Mouse (Mus musculus): ENCODE measurements around the gene Utrn. TPM values are rescaled to one million over a fixed set of nuclear protein-coding genes. Genes with fewer than 3 reads are reported as not detected.

Gene Utrn
- polyA plus RNA-seq, 1 experiment, result 14.9 TPM

DNA sequence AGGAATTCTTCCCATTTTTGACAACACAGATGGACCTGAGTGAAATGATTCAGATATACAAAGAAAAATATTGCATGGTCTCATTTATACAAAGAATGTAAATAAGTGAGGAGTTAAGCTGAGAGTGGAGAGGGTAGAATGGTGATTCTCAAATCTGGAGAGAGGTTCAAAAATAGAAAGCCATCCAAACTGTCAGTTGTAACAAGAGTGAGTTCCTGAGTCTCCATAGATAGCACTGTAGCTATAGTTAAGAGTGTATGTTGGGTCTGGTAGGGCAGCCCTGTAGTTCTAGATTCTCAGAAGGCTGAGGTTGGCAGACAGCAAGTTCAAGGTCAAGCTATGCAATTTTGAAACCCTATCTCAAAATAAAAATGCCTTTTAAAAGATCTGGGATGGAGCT is 438.8 kb downstream of the Utrn start:
- no peaks in the 10 kb centered on the region for H3K27me3 ChIP-seq (ENCODE audit: control insufficient read depth, insufficient read depth, low read length)
- no peaks in the 10 kb centered on the region; the same call in 1 of the 2 replicates for H3K36me3 ChIP-seq (ENCODE audit: control insufficient read depth, insufficient read depth, low read length)
- TF ChIP-seq CTCF (IDR thresholded peaks at IDR 0.05; ENCODE audit: extremely low read depth, insufficient read depth, insufficient read length, insufficient replicate concordance), result no peak
- TF ChIP-seq POLR2A (IDR thresholded peaks at IDR 0.05; ENCODE audit: low read depth, low read length), result no peak
- H3K27ac ChIP-seq (ENCODE audit: insufficient read depth, low read length), result no peak overlapping the region
- H3K4me1 ChIP-seq (ENCODE audit: control insufficient read depth, insufficient read depth, insufficient read length), result no peaks in the 10 kb centered on the region
- H3K4me3 ChIP-seq (ENCODE audit: extremely low read depth, insufficient read depth, insufficient read length), result no peak overlapping the region
- DNase-seq (ENCODE audit: low read depth in 1 of 2, low spot score in 2 of 2), result no peak

DNA sequence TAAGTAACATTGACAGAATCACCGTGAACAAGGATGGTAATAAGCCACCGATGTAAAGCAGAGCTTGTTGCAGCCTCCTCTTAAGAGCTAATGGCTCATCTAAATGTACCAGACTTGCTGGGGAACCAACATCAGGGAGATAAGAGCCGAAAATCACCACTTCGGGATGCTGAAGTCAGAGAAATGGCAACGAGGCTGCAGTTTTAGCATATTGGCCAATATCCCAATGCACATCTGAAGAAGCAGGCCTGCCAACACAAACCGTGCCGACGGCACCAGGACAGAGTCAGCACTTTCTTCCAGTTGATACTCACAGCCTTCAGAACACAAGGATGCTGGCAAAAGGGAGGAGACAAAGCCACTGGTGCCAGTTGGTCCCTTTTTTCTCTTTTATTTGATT is 442.3 kb downstream of the Utrn start:
- WGBS, result 89% methylated on average over 8 of the region's 8 CpGs
- Histone ChIP-seq H3K36me3 (ENCODE audit: control insufficient read depth, insufficient read depth, low read length) (no peaks in the 10 kb centered on the region), H3K27me3 (ENCODE audit: control insufficient read depth, insufficient read depth, low read length) (no peaks in the 10 kb centered on the region), H3K27ac (ENCODE audit: insufficient read depth, low read length) (no peak overlapping the region), H3K4me3 (ENCODE audit: extremely low read depth, insufficient read depth, insufficient read length) (no peak overlapping the region), H3K4me1 (ENCODE audit: control insufficient read depth, insufficient read depth, insufficient read length) (no peaks in the 10 kb centered on the region)
- no peak for DNase-seq (ENCODE audit: low read depth in 1 of 2, low spot score in 2 of 2)
- no peak for TF ChIP-seq CTCF (IDR thresholded peaks at IDR 0.05; ENCODE audit: extremely low read depth, insufficient read depth, insufficient read length, insufficient replicate concordance)
- TF ChIP-seq POLR2A (IDR thresholded peaks at IDR 0.05; ENCODE audit: low read depth, low read length), result no peak

DNA sequence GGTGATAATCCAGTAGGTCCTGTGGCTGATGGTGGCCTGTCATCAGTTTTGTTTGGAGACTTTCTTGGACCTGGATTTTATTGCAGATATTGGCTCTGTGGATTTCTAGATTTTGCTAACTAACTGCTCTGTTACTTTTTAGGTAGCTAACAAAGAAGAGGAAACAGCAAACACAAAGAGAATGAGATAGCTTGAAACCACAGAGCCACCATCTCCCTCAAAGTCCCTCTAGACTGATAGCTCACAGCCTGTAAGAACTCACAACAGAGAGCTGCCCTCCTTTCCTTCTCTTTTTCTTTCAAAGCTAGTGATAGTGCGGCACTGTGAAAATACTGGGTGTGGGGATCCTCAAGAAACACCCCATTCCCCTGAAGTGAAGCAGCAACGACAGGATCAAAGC is 444.2 kb downstream of the Utrn start:
- no peaks in the 10 kb centered on the region for H3K27me3 ChIP-seq (ENCODE audit: control insufficient read depth, insufficient read depth, low read length)
- H3K4me1 ChIP-seq (ENCODE audit: control insufficient read depth, insufficient read depth, insufficient read length), result no peaks in the 10 kb centered on the region
- TF ChIP-seq POLR2A (IDR thresholded peaks at IDR 0.05; ENCODE audit: low read depth, low read length) (no peak), CTCF (IDR thresholded peaks at IDR 0.05; ENCODE audit: extremely low read depth, insufficient read depth, insufficient read length, insufficient replicate concordance) (no peak)
- H3K4me3 ChIP-seq (ENCODE audit: extremely low read depth, insufficient read depth, insufficient read length), result no peak overlapping the region
- H3K36me3 ChIP-seq (ENCODE audit: control insufficient read depth, insufficient read depth, low read length), result no peaks in the 10 kb centered on the region
- no peak for DNase-seq (ENCODE audit: low read depth in 1 of 2, low spot score in 2 of 2)
- WGBS, result 78% methylated on average over 2 of the region's 2 CpGs
- H3K27ac ChIP-seq (ENCODE audit: insufficient read depth, low read length), result no peak overlapping the region

GRCm38 (mm10) chr10:12423994-12424725 is 445.0 kb downstream of the Utrn start:
- H3K27ac ChIP-seq (ENCODE audit: insufficient read depth, low read length), result no peak overlapping the region
- TF ChIP-seq POLR2A (IDR thresholded peaks at IDR 0.05; ENCODE audit: low read depth, low read length), result no peak
- TF ChIP-seq CTCF (IDR thresholded peaks at IDR 0.05; ENCODE audit: extremely low read depth, insufficient read depth, insufficient read length, insufficient replicate concordance), result no peak
- WGBS, result 93% methylated on average over 7 of the region's 7 CpGs
- no peak overlapping the region for H3K4me3 ChIP-seq (ENCODE audit: extremely low read depth, insufficient read depth, insufficient read length)
- H3K27me3 ChIP-seq (ENCODE audit: control insufficient read depth, insufficient read depth, low read length), result no peaks in the 10 kb centered on the region
- H3K36me3 ChIP-seq (ENCODE audit: control insufficient read depth, insufficient read depth, low read length), result no peaks in the 10 kb centered on the region; the same call in 1 of the 2 replicates
- no peak for DNase-seq (ENCODE audit: low read depth in 1 of 2, low spot score in 2 of 2)
- H3K4me1 ChIP-seq (ENCODE audit: control insufficient read depth, insufficient read depth, insufficient read length), result no peaks in the 10 kb centered on the region

GRCm38 (mm10) chr10:12414967-12415366 is 454.2 kb downstream of the Utrn start:
- TF ChIP-seq CTCF (IDR thresholded peaks at IDR 0.05; ENCODE audit: extremely low read depth, insufficient read depth, insufficient read length, insufficient replicate concordance), result no peak
- TF ChIP-seq POLR2A (IDR thresholded peaks at IDR 0.05; ENCODE audit: low read depth, low read length), result no peak
- no peaks in the 10 kb centered on the region for H3K27me3 ChIP-seq (ENCODE audit: control insufficient read depth, insufficient read depth, low read length)
- H3K4me1 ChIP-seq (ENCODE audit: control insufficient read depth, insufficient read depth, insufficient read length), result no peaks in the 10 kb centered on the region
- no peak overlapping the region for H3K27ac ChIP-seq (ENCODE audit: insufficient read depth, low read length)
- no peak for DNase-seq (ENCODE audit: low read depth in 1 of 2, low spot score in 2 of 2)
- no peak overlapping the region for H3K4me3 ChIP-seq (ENCODE audit: extremely low read depth, insufficient read depth, insufficient read length)
- 90% methylated on average over 3 of the region's 3 CpGs for WGBS
- peaks cover 9% of the 10 kb centered on the region for H3K36me3 ChIP-seq (ENCODE audit: control insufficient read depth, insufficient read depth, low read length)

DNA sequence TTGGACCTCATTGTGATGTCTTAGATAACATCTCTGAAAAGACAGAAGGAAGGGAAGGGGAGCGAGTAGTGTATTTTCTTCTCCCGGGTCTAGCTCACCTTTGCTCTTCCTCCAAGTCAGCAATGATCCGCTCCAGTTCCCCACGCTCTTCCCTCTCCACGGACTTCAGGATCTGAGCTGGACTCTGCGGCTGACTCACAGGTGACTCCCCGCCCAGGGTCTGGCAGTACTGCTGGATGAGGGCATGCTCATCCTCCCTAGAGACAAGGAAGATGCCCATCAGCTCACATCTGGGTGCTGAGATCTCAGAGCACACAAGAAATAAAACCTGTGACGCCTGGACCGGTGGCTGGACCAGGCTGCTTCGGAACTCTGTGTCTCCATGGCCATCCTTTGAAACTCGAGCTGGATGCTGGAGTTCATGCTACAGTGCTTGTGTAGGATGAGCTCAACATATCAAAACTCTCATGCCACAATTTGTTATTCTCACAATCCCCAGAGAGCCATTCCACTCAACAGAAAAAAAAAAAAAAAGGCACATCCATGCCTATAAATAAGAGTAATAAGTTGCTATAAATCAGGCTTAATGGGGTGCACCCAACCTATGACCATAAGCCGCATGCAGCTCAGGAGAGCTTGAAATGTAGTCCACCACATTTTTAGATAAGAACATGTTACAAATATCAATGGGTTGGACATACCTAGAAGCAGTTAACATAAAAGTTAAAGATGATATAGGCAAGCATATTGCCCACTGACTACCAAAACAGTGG is 462.6 kb downstream of the Utrn start:
- H3K27me3 ChIP-seq (ENCODE audit: control insufficient read depth, insufficient read depth, low read length), result no peaks in the 10 kb centered on the region
- no peaks in the 10 kb centered on the region for H3K4me1 ChIP-seq (ENCODE audit: control insufficient read depth, insufficient read depth, insufficient read length)
- H3K27ac ChIP-seq (ENCODE audit: insufficient read depth, low read length), result no peak overlapping the region
- no peak for DNase-seq (ENCODE audit: low read depth in 1 of 2, low spot score in 2 of 2)
- peaks cover 19% of the 10 kb centered on the region for H3K36me3 ChIP-seq (ENCODE audit: control insufficient read depth, insufficient read depth, low read length)
- TF ChIP-seq POLR2A (IDR thresholded peaks at IDR 0.05; ENCODE audit: low read depth, low read length) (no peak), CTCF (IDR thresholded peaks at IDR 0.05; ENCODE audit: extremely low read depth, insufficient read depth, insufficient read length, insufficient replicate concordance) (no peak)
- no peak overlapping the region for H3K4me3 ChIP-seq (ENCODE audit: extremely low read depth, insufficient read depth, insufficient read length)
- 92% methylated on average over 12 of the region's 12 CpGs for WGBS

- no peak overlapping the region for H3K27ac ChIP-seq (ENCODE audit: insufficient read depth, low read length)
- no peak for DNase-seq (ENCODE audit: low read depth in 1 of 2, low spot score in 2 of 2)
- H3K4me1 ChIP-seq (ENCODE audit: control insufficient read depth, insufficient read depth, insufficient read length), result no peaks in the 10 kb centered on the region
- H3K36me3 ChIP-seq (ENCODE audit: control insufficient read depth, insufficient read depth, low read length), result peaks cover 13% of the 10 kb centered on the region
- no peak overlapping the region for H3K4me3 ChIP-seq (ENCODE audit: extremely low read depth, insufficient read depth, insufficient read length)
- no peaks in the 10 kb centered on the region for H3K27me3 ChIP-seq (ENCODE audit: control insufficient read depth, insufficient read depth, low read length)
- no peak for TF ChIP-seq POLR2A (IDR thresholded peaks at IDR 0.05; ENCODE audit: low read depth, low read length)
- no peak for TF ChIP-seq CTCF (IDR thresholded peaks at IDR 0.05; ENCODE audit: extremely low read depth, insufficient read depth, insufficient read length, insufficient replicate concordance)
- 89% methylated on average over 2 of the region's 2 CpGs for WGBS
These were observed 469.7 kb downstream of the Utrn start for GRCm38 (mm10) chr10:12399450-12399849.

Measured in spleen, adult 2 months (tissue).